Mouse (Mus musculus) olfactory bulb, adult 2 months (tissue): Measurements from ENCODE around the gene Gm4924.

Source experiments
- CTCF ChIP-seq: fragments of 200-500 bp; IDR thresholded peaks from 2 replicates; pipeline ENCODE4 v1.5.1; 2012; ENCODE audit warnings: low read depth, mild to moderate bottlenecking, low read length, moderate library complexity; ENCODE audit not compliant: insufficient read depth
- POLR2A ChIP-seq: fragments of 200-500 bp; IDR thresholded peaks from 2 replicates; pipeline ENCODE4 v1.6.1; 2012; ENCODE audit warnings: mild to moderate bottlenecking, low read depth, low read length, moderate library complexity; ENCODE audit not compliant: insufficient read depth

DNA sequence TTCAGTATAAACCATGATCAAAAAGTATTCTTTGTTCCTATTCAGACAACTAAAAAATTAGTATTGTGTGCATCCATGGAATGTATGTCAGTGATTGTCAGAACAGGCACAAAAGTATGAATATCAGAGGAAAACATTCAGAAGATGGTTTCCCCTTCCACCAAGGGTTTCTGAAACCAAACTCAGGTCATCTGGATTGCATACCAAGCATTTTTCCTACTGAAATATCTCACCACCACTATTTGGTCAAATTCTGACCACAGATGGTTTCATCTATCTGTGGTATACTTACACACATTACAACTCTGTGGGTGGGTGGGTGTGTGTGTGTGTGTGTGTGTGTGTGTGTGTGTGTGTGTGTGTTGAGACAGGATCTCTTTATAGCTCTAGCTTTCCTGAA, 69.6 kb downstream of the Gm4924 start:
- no peak for TF ChIP-seq CTCF
- no peak for TF ChIP-seq POLR2A
